Mouse (Mus musculus) MEL (cell line): Measurements from ENCODE around the gene Mcat. TPM values are rescaled to one million over a fixed set of nuclear protein-coding genes. Genes with fewer than 3 reads are reported as not detected.

Experiments used
- DNase-seq: peaks from one replicate; pipeline ENCODE4 v3.0.0; 2011; ENCODE audit warnings: low read depth, low spot score
- H3K27ac ChIP-seq: 2 replicates; pipeline ENCODE4 v1.5.1; 2012; ENCODE audit warnings: low read depth, mild to moderate bottlenecking, control low read depth, low read length, moderate library complexity; ENCODE audit not compliant: control insufficient read depth
- H3K27me3 ChIP-seq, 2 experiments: fragments of 150-350 bp in 1 of 2; sonication (generic) in 1 of 2; 2 replicates each; pipeline ENCODE4 v1.6.1; 2012; ENCODE audit warnings: low read length in 2 of 2, mild to moderate bottlenecking in 2 of 2, improper control_type of control experiment in 1 of 2, moderate library complexity in 1 of 2; ENCODE audit not compliant: insufficient read depth in 2 of 2, control insufficient read depth in 1 of 2
- H3K36me3 ChIP-seq, 2 experiments: 2 replicates each; pipeline ENCODE4 v1.6.1; 2012 to 2014; ENCODE audit warnings: low read length in 2 of 2, improper control_type of control experiment in 1 of 2, inconsistent platforms in 1 of 2, mild to moderate bottlenecking in 1 of 2; ENCODE audit not compliant: insufficient read depth in 2 of 2, control insufficient read depth in 1 of 2
- H3K4me1 ChIP-seq, 2 experiments: fragments of 150-350 bp in 1 of 2; sonication (generic) in 1 of 2; 2 replicates each; pipeline ENCODE4 v1.6.1; 2012; ENCODE audit warnings: low read length in 2 of 2, improper control_type of control experiment in 1 of 2, mild to moderate bottlenecking in 1 of 2; ENCODE audit not compliant: insufficient read depth in 2 of 2, control insufficient read depth in 1 of 2
- H3K4me3 ChIP-seq, 2 experiments: fragments of 150-350 bp in 1 of 2; sonication (generic) in 1 of 2; 2 replicates each; pipeline ENCODE4 v1.5.1; 2012; ENCODE audit warnings: low read depth in 2 of 2, low read length in 2 of 2, mild to moderate bottlenecking in 2 of 2, moderate library complexity in 2 of 2, control low read depth in 1 of 2, improper control_type of control experiment in 1 of 2; ENCODE audit not compliant: control insufficient read depth in 1 of 2, insufficient read depth in 1 of 2
- H3K79me2 ChIP-seq: 2 replicates; pipeline ENCODE4 v1.6.1; 2012; ENCODE audit warnings: mild to moderate bottlenecking, low read length, moderate library complexity; ENCODE audit not compliant: control insufficient read depth, poor library complexity, insufficient read depth
- H3K9ac ChIP-seq: 2 replicates; pipeline ENCODE4 v1.6.1; 2012; ENCODE audit warnings: low read depth, mild to moderate bottlenecking, control low read depth, low read length, moderate library complexity; ENCODE audit not compliant: control insufficient read depth, poor library complexity, severe bottlenecking
- H3K9me3 ChIP-seq: fragments of 150-350 bp; sonication (generic); replicated peaks from 2 replicates; pipeline ENCODE4 v1.6.1; 2012; ENCODE audit warnings: mild to moderate bottlenecking, low read length, improper control_type of control experiment, moderate library complexity; ENCODE audit not compliant: insufficient read depth
- CTCF ChIP-seq, 3 experiments: IDR thresholded peaks in 2 of 3; conservative IDR thresholded peaks in 1 of 3; 2 replicates each; pipeline ENCODE4 v1.5.1; 2011 to 2012; ENCODE audit warnings: low read length in 3 of 3, low read depth in 2 of 3, mild to moderate bottlenecking in 2 of 3, improper control_type of control experiment in 1 of 3, inconsistent platforms in 1 of 3, mixed read lengths in 1 of 3, moderate library complexity in 1 of 3; ENCODE audit not compliant: control insufficient read depth in 1 of 3, insufficient read depth in 1 of 3, poor library complexity in 1 of 3, severe bottlenecking in 1 of 3
- E2F4 ChIP-seq: IDR thresholded peaks from 2 replicates; pipeline ENCODE4 v1.6.1; 2011; ENCODE audit warnings: low read depth, low read length, improper control_type of control experiment, borderline replicate concordance
- ELF1 ChIP-seq: IDR thresholded peaks from 2 replicates; pipeline ENCODE4 v1.6.1; 2014; ENCODE audit warnings: low read depth, mild to moderate bottlenecking, inconsistent platforms, low read length, improper control_type of control experiment, moderate library complexity
- GATA1 ChIP-seq: IDR thresholded peaks from 2 replicates; pipeline ENCODE4 v1.6.1; 2011; ENCODE audit warnings: low read depth, low read length, improper control_type of control experiment
- HCFC1 ChIP-seq: IDR thresholded peaks from 2 replicates; pipeline ENCODE4 v1.6.1; 2012; ENCODE audit warnings: low read depth, mild to moderate bottlenecking, inconsistent platforms, low read length, improper control_type of control experiment, moderate library complexity
- JUND ChIP-seq: IDR thresholded peaks from 2 replicates; pipeline ENCODE4 v1.6.1; 2011; ENCODE audit warnings: low read depth, mild to moderate bottlenecking, improper control_type of control experiment, low read length
- MAZ ChIP-seq: IDR thresholded peaks from 2 replicates; pipeline ENCODE4 v1.6.1; 2012; ENCODE audit warnings: low read depth, mild to moderate bottlenecking, inconsistent platforms, low read length, improper control_type of control experiment
- MEF2A ChIP-seq: IDR thresholded peaks from 2 replicates; pipeline ENCODE4 v1.6.1; 2014; ENCODE audit warnings: low read depth, mild to moderate bottlenecking, inconsistent platforms, low read length, improper control_type of control experiment; ENCODE audit not compliant: poor library complexity, insufficient replicate concordance, severe bottlenecking; ENCODE audit errors: extremely low read depth
- MYB ChIP-seq: IDR thresholded peaks from 2 replicates; pipeline ENCODE4 v1.6.1; 2011; ENCODE audit warnings: mild to moderate bottlenecking, low read depth, low read length, improper control_type of control experiment
- NELFE ChIP-seq: IDR thresholded peaks from 2 replicates; pipeline ENCODE4 v1.6.1; 2011; ENCODE audit warnings: low read depth, low read length, improper control_type of control experiment
- NRF1 ChIP-seq: IDR thresholded peaks from 2 replicates; pipeline ENCODE4 v1.6.1; 2014; ENCODE audit warnings: low read depth, mild to moderate bottlenecking, inconsistent platforms, low read length, improper control_type of control experiment, moderate library complexity; ENCODE audit not compliant: poor library complexity, insufficient read depth, severe bottlenecking
- POLR2A ChIP-seq, 2 experiments: IDR thresholded peaks; 2 replicates each; pipeline ENCODE4 v1.6.1; 2011 to 2012; ENCODE audit warnings: low read length in 2 of 2, mild to moderate bottlenecking in 2 of 2, control low read depth in 1 of 2, improper control_type of control experiment in 1 of 2, low read depth in 1 of 2, moderate library complexity in 1 of 2; ENCODE audit not compliant: control insufficient read depth in 1 of 2, insufficient read depth in 1 of 2, poor library complexity in 1 of 2
- POLR2AphosphoS2 ChIP-seq: IDR thresholded peaks from 2 replicates; pipeline ENCODE4 v1.6.1; 2011; ENCODE audit warnings: low read length, improper control_type of control experiment
- TAL1 ChIP-seq: IDR thresholded peaks from 2 replicates; pipeline ENCODE4 v1.6.1; 2012; ENCODE audit warnings: mild to moderate bottlenecking, inconsistent platforms, low read length, moderate library complexity, mixed read lengths
- UBTF ChIP-seq: IDR thresholded peaks from 2 replicates; pipeline ENCODE4 v1.6.1; 2012; ENCODE audit warnings: low read depth, mild to moderate bottlenecking, inconsistent platforms, low read length, improper control_type of control experiment, moderate library complexity, borderline replicate concordance; ENCODE audit not compliant: insufficient read depth
- USF2 ChIP-seq, 2 experiments: IDR thresholded peaks; 2 replicates each; pipeline ENCODE4 v1.6.1; 2011 to 2012; ENCODE audit warnings: improper control_type of control experiment in 2 of 2, low read length in 2 of 2, borderline replicate concordance in 1 of 2, inconsistent platforms in 1 of 2, low read depth in 1 of 2, mild to moderate bottlenecking in 1 of 2; ENCODE audit not compliant: insufficient read depth in 1 of 2
- ZKSCAN1 ChIP-seq: IDR thresholded peaks from 2 replicates; pipeline ENCODE4 v1.6.1; 2012; ENCODE audit warnings: low read depth, mild to moderate bottlenecking, inconsistent platforms, low read length, improper control_type of control experiment, moderate library complexity
- polyA plus RNA-seq, 2 experiments: library from polyadenylated mRNA; stranded (reverse) in 1 of 2; unstranded in 1 of 2; fragments of >175 nt in 1 of 2; fragments of >200 nt in 1 of 2; gene quantifications; 2 replicates each; pipeline versions ENCODE4 v1.2.1 to v1.2.4; 2012; ENCODE audit warnings: low replicate concordance in 2 of 2, low read depth in 1 of 2; ENCODE audit not compliant: insufficient read length in 2 of 2, insufficient read depth in 1 of 2, missing spikeins in 1 of 2
- total RNA-seq: library from RNA; depleted of rRNA; stranded (reverse); fragments of 300-350 nt; gene quantifications from 2 replicates; pipeline ENCODE4 v1.2.3, GENCODE M21; 2012

The Mcat gene
- total and polyA plus RNA-seq, 3 experiments, result 28.8 to 35.9 TPM; not detected in 1

DNA sequence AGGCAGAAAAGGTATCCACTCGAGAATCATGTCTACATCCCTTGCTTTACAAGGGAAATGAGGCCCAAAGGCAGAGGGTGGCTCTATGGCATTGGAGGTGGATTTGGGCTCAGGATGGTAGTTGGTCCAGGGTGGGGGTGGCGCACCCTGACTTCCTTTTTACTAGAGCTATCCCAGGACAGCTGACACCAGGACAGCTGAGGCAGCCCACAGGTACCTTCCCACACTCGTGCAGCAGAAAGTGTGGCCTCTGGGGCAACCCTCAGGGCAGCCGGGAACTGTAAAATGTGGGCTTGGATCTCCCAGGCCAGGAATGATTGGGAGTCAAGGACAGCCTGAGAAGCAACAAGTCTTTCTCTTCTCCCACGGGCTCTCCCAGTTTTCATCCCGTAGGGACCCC, 28.2 kb upstream of the Mcat start:
- H3K9me3 ChIP-seq, result no peaks in the 10 kb centered on the region
- H3K4me1 ChIP-seq, result peaks cover 17 to 23% of the 10 kb centered on the region in 2 experiments
- peaks cover 43% of the 10 kb centered on the region for H3K79me2 ChIP-seq
- no peak for DNase-seq
- H3K9ac ChIP-seq, result peak overlapping the region; percentile 86
- H3K27ac ChIP-seq, result peak overlapping the region; percentile 95
- H3K4me3 ChIP-seq, result no peak overlapping the region
- peaks cover 5 to 20% of the 10 kb centered on the region in 2 experiments for H3K36me3 ChIP-seq
- TF ChIP-seq USF2 (IDR thresholded peaks at IDR 0.05; ENCODE audit: borderline replicate concordance in 1 of 2, insufficient read depth in 1 of 2, low read depth in 1 of 2, low read length in 2 of 2) (no peak), POLR2AphosphoS2 (no peak), JUND (no peak), UBTF (no peak), GATA1 (no peak), E2F4 (no peak), ZKSCAN1 (no peak), NELFE (no peak), MAZ (no peak), ELF1 (no peak), MYB (no peak), HCFC1 (no peak), POLR2A (IDR thresholded peaks at IDR 0.05; ENCODE audit: control insufficient read depth in 1 of 2, insufficient read depth in 1 of 2, low read depth in 1 of 2, low read length in 2 of 2, poor library complexity in 1 of 2) (no peak), NRF1 (no peak), TAL1 (no peak), CTCF (IDR thresholded peaks at IDR 0.05 in 2 of 3, conservative IDR thresholded peaks at IDR 0.05 in 1 of 3; ENCODE audit: control insufficient read depth in 1 of 3, insufficient read depth in 1 of 3, low read depth in 2 of 3, low read length in 3 of 3, poor library complexity in 1 of 3, severe bottlenecking in 1 of 3) (no peak), MEF2A (no peak)
- H3K27me3 ChIP-seq, result no peaks in the 10 kb centered on the region

- Histone ChIP-seq H3K4me3 (no peak overlapping the region), H3K9ac (no peak overlapping the region), H3K27me3 (no peaks in the 10 kb centered on the region), H3K9me3 (no peaks in the 10 kb centered on the region), H3K4me1 (peaks cover 17 to 23% of the 10 kb centered on the region in 2 experiments), H3K27ac (no peak overlapping the region), H3K79me2 (peaks cover 43% of the 10 kb centered on the region), H3K36me3 (peaks cover 12 to 20% of the 10 kb centered on the region in 2 experiments)
- no peak for TF ChIP-seq NELFE
- no peak for DNase-seq
These were observed 27.3 kb upstream of the Mcat start for GRCm38 (mm10) chr15:83590841-83591240.
